Mouse (Mus musculus) megakaryocyte, embryonic 14.5 days (primary cell): Measurements from ENCODE around the gene Cdkl4.

Experiments used
- FLI1 ChIP-seq: IDR thresholded peaks from 2 replicates; pipeline ENCODE4 v1.6.1; 2012; ENCODE audit warnings: low read length, inconsistent platforms, mixed read lengths
- GATA1 ChIP-seq: IDR thresholded peaks from 3 replicates; pipeline ENCODE4 v1.6.1; 2012; ENCODE audit warnings: mixed read lengths, low read length, inconsistent platforms, borderline replicate concordance

- no peak for TF ChIP-seq GATA1
- no peak for TF ChIP-seq FLI1
Measured at GRCm38 (mm10) chr17:80624979-80625378, 47.4 kb upstream of the Cdkl4 start.
